Mouse (Mus musculus) heart, embryonic 15.5 days (tissue): Measurements from ENCODE around the gene Slc39a11. TPM values are rescaled to one million over a fixed set of nuclear protein-coding genes. Genes with fewer than 3 reads are reported as not detected.

ENCODE experiments used
- ATAC-seq: fragments of 200-750 bp; cut with Nextera tagmentation; replicated peaks from 2 replicates; pipeline ENCODE4 v1.8.0; 2017; ENCODE audit warnings: low read depth, moderate TSS enrichment; ENCODE audit not compliant: insufficient number of reproducible peaks, insufficient read depth, low FRiP score
- H3K27ac ChIP-seq: fragments of 300-500 bp; sonication (generic); 2 replicates; pipeline ENCODE4 v1.5.1; 2015; ENCODE audit warnings: mild to moderate bottlenecking, inconsistent platforms
- H3K27me3 ChIP-seq: fragments of 300-500 bp; sonication (generic); 2 replicates; pipeline ENCODE4 v1.6.1; 2015; ENCODE audit warnings: inconsistent platforms
- H3K36me3 ChIP-seq: fragments of 300-500 bp; sonication (generic); 2 replicates; pipeline ENCODE4 v1.6.1; 2015; ENCODE audit warnings: mild to moderate bottlenecking, inconsistent platforms
- H3K4me1 ChIP-seq: fragments of 300-500 bp; sonication (generic); replicated peaks from 2 replicates; pipeline ENCODE4 v1.6.1; 2015; ENCODE audit warnings: inconsistent platforms
- H3K4me2 ChIP-seq: fragments of 300-500 bp; sonication (generic); 2 replicates; pipeline ENCODE4 v1.6.1; 2015; ENCODE audit warnings: inconsistent platforms, mild to moderate bottlenecking, moderate library complexity
- H3K4me3 ChIP-seq: fragments of 300-500 bp; sonication (generic); 2 replicates; pipeline ENCODE4 v1.5.1; 2015; ENCODE audit warnings: mild to moderate bottlenecking, inconsistent platforms
- H3K9ac ChIP-seq: fragments of 300-500 bp; sonication (generic); 2 replicates; pipeline ENCODE4 v1.6.1; 2015; ENCODE audit warnings: mild to moderate bottlenecking, inconsistent platforms
- H3K9me3 ChIP-seq: fragments of 300-500 bp; sonication (generic); replicated peaks from 2 replicates; pipeline ENCODE4 v1.6.1; 2016; ENCODE audit warnings: inconsistent platforms
- WGBS: fragments of 180-500 bp; shearing (Covaris S2); methylation state at CpG from one replicate; pipeline ENCODE4 v1.1.7; 2015; ENCODE audit warnings: mixed read lengths; 5-methylcytosine and 5-hydroxymethylcytosine counted together
- polyA plus RNA-seq: library from polyadenylated mRNA; unstranded; fragments of >200 nt; fragmentation: Nextera tagmentation; extraction: Ambion mirVana; gene quantifications from 2 replicates; pipeline ENCODE4 v1.2.1, GENCODE M21; 2015

Slc39a11 gene
- polyA plus RNA-seq, 1 experiment from 2014 or later: 13.4 TPM

DNA sequence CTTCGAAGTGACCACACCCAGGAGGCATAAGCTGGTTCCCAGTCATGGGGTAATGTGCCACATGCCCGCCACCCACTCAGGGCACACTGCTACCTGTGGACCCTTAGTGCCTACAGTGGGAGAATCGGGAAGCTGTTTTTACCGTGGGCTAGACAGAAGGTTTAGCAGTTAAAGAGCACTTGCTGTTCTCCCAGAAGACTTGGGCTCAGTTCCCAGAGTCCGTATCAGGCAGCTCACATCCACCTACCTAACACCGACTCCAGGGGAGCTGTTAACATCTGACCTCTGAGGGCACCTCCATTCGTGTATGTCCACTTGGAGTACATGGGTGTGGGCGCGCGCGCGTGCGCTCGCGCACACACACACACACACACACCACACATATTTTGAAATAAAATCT, 4.2 kb upstream of the Slc39a11 start:
- Histone ChIP-seq H3K36me3 (peaks cover 67% of the 10 kb centered on the region), H3K27ac (no peak overlapping the region), H3K4me3 (no peak overlapping the region), H3K27me3 (no peaks in the 10 kb centered on the region), H3K9ac (no peak overlapping the region), H3K4me1 (peaks cover 10% of the 10 kb centered on the region), H3K9me3 (no peaks in the 10 kb centered on the region), H3K4me2 (no peak overlapping the region)
- ATAC-seq: no peak
- 91% methylated on average over 15 of the region's 15 CpGs for WGBS

DNA sequence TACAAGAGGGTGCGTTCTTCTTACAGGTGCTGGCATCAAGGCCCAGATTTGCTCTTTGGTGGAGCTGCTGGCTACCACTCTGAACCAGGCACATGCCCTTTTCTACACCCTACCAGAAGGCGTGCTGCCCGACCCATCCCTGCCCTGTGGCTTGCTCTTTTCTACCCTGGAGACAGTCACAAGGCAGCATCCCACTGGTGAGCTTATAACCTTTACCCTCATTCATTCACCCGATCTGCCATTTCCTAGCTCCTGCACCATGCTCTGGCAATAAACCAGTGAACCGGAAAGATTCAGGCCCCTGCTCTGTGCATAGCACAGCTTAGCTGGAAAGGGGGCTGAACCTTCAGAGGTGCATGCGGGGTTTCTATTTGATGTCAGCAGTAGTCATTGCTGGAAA, 2.6 kb upstream of the Slc39a11 start:
- 93% methylated on average over 6 of the region's 6 CpGs for WGBS
- H3K4me2 ChIP-seq: no peak overlapping the region
- H3K27me3 ChIP-seq: no peaks in the 10 kb centered on the region
- no peak overlapping the region for H3K9ac ChIP-seq
- H3K9me3 ChIP-seq: no peaks in the 10 kb centered on the region
- peaks cover 53% of the 10 kb centered on the region for H3K36me3 ChIP-seq
- H3K4me3 ChIP-seq: no peak overlapping the region
- H3K4me1 ChIP-seq: peaks cover 15% of the 10 kb centered on the region
- ATAC-seq: no peak
- H3K27ac ChIP-seq: no peak overlapping the region

DNA sequence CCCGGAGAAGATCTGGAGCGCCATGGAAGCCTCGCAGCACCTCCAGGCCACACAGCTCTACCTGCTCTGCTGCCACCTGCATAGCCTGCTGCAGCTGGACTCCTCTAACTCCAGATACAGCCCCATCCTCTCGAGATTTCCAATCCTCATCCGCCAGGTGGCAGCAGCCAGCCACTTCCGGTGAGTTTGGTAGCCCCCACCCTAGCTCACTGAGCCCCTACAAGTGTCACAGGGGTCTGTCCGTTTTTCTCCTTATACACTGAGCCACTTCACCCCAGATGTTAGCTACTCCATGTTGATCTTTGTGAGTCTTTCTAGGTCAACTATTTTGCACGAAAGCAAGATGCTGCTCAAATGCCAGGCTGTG, 2.0 kb upstream of the Slc39a11 start:
- Histone ChIP-seq H3K36me3 (peaks cover 47% of the 10 kb centered on the region), H3K27me3 (no peaks in the 10 kb centered on the region), H3K9me3 (no peaks in the 10 kb centered on the region), H3K4me3 (no peak overlapping the region), H3K4me1 (peaks cover 15% of the 10 kb centered on the region), H3K4me2 (no peak overlapping the region), H3K9ac (no peak overlapping the region), H3K27ac (no peak overlapping the region)
- 51% methylated on average over 8 of the region's 8 CpGs for WGBS
- ATAC-seq: no peak

DNA sequence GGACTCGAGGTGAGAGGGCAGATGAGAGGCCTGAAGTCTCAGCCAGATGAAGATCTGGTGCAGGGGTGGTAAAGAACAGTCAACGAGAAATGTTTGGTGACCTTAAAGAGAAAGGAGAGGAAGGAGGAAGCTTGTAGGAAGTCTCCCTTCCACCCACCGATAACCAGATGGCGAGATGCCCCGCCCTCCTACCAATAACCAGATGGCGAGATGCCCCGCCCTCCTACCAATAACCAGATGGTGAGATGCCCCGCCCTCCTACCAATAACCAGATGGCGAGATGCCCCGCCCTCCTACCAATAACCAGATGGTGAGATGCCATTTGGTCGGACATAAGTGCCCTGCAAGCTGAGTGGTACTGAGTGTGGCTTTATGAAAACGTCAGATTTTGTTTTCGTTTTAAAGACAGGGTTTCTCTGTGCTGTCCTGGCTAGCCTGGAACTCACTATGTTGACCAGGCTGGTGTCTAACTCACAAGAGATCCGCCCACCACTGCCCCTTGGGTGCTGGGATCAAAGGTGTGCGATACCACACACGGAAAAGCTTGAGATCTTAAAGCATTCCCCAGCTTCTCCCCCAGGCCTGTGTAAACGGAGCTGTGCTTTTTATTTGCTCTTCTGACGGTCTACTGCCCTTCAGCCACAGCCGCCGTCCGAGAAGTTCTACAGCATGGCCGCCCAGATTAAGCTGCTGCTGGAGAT, 1.5 kb upstream of the Slc39a11 start:
- Histone ChIP-seq H3K36me3 (peaks cover 42% of the 10 kb centered on the region), H3K9ac (no peak overlapping the region), H3K27ac (no peak overlapping the region), H3K4me3 (no peak overlapping the region), H3K27me3 (no peaks in the 10 kb centered on the region), H3K4me2 (no peak overlapping the region), H3K4me1 (peaks cover 15% of the 10 kb centered on the region), H3K9me3 (no peaks in the 10 kb centered on the region)
- whole genome bisulfite sequencing: 75% methylated on average over 22 of the region's 22 CpGs
- ATAC-seq: no peak

DNA sequence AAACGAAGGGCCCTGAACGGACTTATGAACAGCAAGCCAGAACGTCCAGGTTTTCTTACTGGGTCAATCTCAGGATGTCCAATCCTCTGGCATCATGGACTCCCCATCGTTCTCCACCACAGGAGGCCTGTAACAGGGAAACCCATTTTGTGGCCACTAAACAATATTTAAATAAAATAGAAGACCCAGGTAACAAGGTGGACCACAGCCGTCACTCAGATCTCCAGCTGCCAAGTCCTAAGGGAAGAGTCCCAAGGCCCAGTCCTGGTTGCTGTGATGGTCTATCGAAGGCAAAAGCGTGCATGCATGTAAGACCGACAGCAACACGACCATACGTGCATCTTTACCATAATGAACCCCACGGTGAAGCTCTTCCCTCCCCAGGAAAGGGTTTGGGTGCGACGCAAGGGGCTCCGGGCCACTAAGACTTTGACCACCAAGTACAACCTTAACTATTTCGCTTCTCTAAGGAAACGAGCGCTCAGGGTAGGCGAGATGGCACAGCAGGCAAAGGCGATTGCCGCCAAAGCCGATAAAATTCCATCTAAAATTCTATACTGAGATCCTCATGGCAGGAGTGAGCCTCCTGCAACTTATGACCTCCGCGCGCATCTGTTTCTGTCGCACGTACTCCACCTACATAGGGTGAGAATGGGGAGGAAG, 1.1 kb downstream of the Slc39a11 start, which contains the start of gene Cog1:
Gene Cog1 (plus strand): TSS at position 480 of the 663 bp plus-strand sequence.
- Histone ChIP-seq H3K4me2 (peak within 1 kb of the TSS; percentile 71), H3K9ac (peak within 1 kb of the TSS; percentile 92), H3K27me3 (no peaks in the 10 kb centered on the region), H3K4me3 (peak within 1 kb of the TSS; percentile 87), H3K27ac (peak within 1 kb of the TSS; percentile 80), H3K36me3 (peaks cover 17% of the 10 kb centered on the region), H3K4me1 (peaks cover 15% of the 10 kb centered on the region), H3K9me3 (no peaks in the 10 kb centered on the region)
- WGBS: 37% methylated on average over 26 of the region's 26 CpGs
- ATAC-seq: no peak

DNA sequence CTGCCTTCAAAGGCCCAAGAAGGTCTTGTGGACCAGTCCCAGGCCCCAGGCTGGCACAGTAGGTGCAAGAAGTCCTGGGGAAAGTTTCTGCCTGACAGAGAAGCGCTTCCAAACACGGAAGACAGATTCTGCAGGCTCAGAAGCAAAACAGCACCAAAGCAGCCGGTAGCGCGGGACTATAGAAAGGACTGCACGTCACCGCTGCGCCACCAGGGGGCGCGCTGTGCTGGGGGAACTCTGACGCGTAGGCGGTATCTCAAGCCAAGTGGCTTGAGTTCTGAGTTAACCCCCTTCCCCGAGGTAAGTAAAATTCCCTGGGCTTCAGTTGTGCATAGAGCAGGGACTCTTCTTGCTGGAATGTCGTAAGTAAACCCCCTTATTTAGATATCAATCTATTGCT, 1.7 kb downstream of the Slc39a11 start:
- H3K36me3 ChIP-seq: peaks cover 10% of the 10 kb centered on the region
- peak overlapping the region; percentile 31; the same call in 1 of the 2 replicates for H3K4me2 ChIP-seq
- 5% methylated on average over 15 of the region's 15 CpGs for WGBS
- no peaks in the 10 kb centered on the region for H3K9me3 ChIP-seq
- H3K4me3 ChIP-seq: no peak overlapping the region
- no peak overlapping the region for H3K27ac ChIP-seq
- no peak for ATAC-seq
- H3K27me3 ChIP-seq: no peaks in the 10 kb centered on the region
- H3K4me1 ChIP-seq: peaks cover 15% of the 10 kb centered on the region
- no peak overlapping the region for H3K9ac ChIP-seq

DNA sequence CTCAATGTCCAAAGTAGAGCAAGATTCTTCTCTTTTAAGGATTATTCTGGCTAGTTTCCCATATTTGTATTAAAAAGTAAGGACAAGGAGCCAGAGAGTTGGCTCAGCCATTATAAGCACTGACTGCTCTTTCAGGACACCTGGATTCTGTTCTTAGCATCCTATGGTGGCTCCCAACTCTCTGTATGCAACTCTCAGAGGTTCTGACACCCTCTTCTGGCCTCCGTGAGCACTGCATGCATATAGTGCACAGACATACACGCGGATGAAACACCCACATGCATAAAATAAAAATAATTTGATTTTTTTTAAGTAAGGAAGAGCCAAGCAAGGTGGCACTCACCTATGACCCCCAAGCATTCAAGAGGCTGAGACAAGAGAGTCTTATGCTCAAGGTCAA, 4.7 kb downstream of the Slc39a11 start:
- ATAC-seq: no peak
- no peak overlapping the region for H3K4me3 ChIP-seq
- no peaks in the 10 kb centered on the region for H3K36me3 ChIP-seq
- H3K9me3 ChIP-seq: no peaks in the 10 kb centered on the region
- H3K27me3 ChIP-seq: no peaks in the 10 kb centered on the region
- H3K27ac ChIP-seq: no peak overlapping the region
- no peak overlapping the region for H3K4me2 ChIP-seq
- WGBS: 87% methylated on average over 3 of the region's 3 CpGs
- peaks cover 6% of the 10 kb centered on the region for H3K4me1 ChIP-seq
- no peak overlapping the region for H3K9ac ChIP-seq

DNA sequence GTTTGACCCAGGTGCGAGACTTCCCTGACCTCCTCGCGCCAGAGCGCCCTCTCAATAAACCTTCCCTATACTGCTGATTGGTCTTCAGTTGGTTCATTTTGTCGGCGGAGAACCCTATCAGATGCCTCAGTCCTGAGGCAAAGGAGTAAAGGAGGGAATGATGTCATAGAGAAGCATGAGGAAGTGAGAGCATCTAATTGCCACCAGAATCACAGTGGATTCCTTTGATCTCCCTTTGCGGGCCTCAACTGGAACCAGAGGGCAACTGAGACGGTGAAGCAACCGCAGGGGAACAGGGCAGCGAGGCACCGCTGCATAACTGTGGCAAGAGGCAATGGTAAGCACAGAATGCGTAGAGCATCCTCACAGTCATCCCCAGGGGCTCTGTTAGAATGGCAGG, 11.2 kb downstream of the Slc39a11 start:
- Histone ChIP-seq H3K36me3 (no peaks in the 10 kb centered on the region), H3K9ac (no peak overlapping the region), H3K4me1 (no peaks in the 10 kb centered on the region), H3K27me3 (no peaks in the 10 kb centered on the region), H3K27ac (no peak overlapping the region), H3K4me3 (no peak overlapping the region), H3K9me3 (no peaks in the 10 kb centered on the region), H3K4me2 (no peak overlapping the region)
- 86% methylated on average over 12 of the region's 12 CpGs for WGBS
- no peak for ATAC-seq

DNA sequence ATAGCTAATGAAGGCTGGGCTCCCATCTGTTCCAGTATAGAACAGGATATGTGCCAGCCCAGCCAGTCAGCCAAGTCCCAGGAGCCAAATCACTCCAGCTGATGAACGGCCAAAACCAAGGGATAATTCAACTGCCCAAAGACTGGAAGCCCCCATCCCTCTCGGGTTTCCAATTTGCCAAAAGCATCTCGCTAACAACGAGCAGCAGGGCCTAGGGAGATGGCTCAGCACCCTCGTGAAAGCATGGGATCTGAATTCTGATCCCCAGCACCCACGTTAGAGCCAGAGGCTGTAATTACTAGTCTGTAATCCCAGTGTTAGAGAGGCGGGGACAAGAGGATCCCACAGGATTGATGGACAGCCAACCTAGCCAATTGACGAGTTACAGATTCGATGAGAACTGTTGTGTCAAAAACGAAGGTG, 15.2 kb downstream of the Slc39a11 start:
- 72% methylated on average over 10 of the region's 10 CpGs for WGBS
- Histone ChIP-seq H3K9me3 (no peaks in the 10 kb centered on the region), H3K4me1 (no peaks in the 10 kb centered on the region), H3K9ac (no peak overlapping the region), H3K27me3 (no peaks in the 10 kb centered on the region), H3K27ac (no peak overlapping the region), H3K4me3 (no peak overlapping the region), H3K4me2 (no peak overlapping the region), H3K36me3 (no peaks in the 10 kb centered on the region)
- no peak for ATAC-seq

DNA sequence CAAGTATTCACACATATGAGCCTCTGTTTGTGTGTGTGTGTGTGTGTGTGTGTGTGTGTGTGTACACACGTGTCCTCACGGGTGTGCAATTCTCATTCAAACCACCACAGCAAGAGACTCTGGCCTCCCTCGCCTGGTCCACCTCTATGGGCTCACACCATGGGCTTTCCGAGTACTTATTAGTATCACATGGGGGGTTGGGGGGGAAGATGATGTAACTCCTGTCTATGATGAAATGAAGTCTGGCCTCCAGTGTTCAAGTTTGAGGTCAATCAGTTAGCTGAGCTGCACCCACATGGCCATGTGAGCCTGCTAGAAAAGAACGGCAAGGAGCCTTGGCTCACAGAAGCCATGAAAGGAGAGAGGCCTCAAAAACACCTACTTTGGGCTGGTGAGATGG, 16.5 kb downstream of the Slc39a11 start:
- Histone ChIP-seq H3K4me1 (no peaks in the 10 kb centered on the region), H3K4me3 (no peak overlapping the region), H3K4me2 (no peak overlapping the region), H3K9ac (no peak overlapping the region), H3K27me3 (no peaks in the 10 kb centered on the region), H3K9me3 (no peaks in the 10 kb centered on the region), H3K36me3 (no peaks in the 10 kb centered on the region), H3K27ac (no peak overlapping the region)
- WGBS: 89% methylated on average over 5 of the region's 5 CpGs
- no peak for ATAC-seq

DNA sequence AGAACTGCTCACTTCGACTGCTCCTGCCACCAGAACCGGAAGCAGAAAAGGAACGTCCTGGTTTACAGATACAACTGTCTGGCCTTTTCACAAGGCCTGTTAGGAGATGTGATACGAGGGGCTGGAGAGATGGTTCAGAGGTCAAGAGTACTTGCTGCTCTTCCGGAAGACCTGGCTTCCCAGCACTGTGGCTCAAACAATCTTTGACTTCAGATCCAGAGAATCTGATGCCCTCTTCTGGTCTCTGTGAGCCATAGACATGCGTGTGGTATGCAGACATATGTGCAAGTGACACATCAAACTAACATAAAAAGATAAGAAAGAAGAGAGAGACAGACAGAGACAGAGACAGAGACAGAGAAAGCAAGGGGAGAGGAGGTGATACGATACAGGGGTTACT, 17.6 kb downstream of the Slc39a11 start:
- no peaks in the 10 kb centered on the region for H3K36me3 ChIP-seq
- H3K4me2 ChIP-seq: no peak overlapping the region
- no peaks in the 10 kb centered on the region for H3K4me1 ChIP-seq
- no peak overlapping the region for H3K4me3 ChIP-seq
- no peak overlapping the region for H3K27ac ChIP-seq
- H3K9ac ChIP-seq: no peak overlapping the region
- ATAC-seq: no peak
- no peaks in the 10 kb centered on the region for H3K9me3 ChIP-seq
- WGBS: 68% methylated on average over 7 of the region's 7 CpGs
- H3K27me3 ChIP-seq: no peaks in the 10 kb centered on the region

DNA sequence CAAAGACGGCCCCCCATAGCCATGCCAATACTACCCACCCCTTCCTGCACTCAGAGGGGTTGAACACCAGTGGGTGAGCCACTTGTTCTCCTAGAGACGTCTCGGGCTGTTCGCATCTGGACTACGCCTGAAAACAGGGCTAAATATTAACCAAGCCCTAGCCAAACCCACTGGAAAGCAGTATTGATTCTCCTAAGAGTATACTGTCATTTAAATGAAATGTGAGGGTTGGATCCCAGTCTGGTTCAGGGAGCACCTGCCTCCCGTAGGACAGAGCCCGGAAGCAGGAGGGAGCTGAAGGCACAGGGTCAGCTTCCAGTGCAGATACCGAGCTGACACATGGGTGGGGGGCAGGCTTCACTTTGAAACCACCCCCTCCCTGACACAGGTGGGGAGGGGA, 18.0 kb downstream of the Slc39a11 start:
- ATAC-seq: no peak
- Histone ChIP-seq H3K4me3 (no peak overlapping the region), H3K4me1 (no peaks in the 10 kb centered on the region), H3K27ac (no peak overlapping the region), H3K36me3 (no peaks in the 10 kb centered on the region), H3K9me3 (no peaks in the 10 kb centered on the region), H3K9ac (no peak overlapping the region), H3K27me3 (no peaks in the 10 kb centered on the region), H3K4me2 (no peak overlapping the region)
- WGBS: 69% methylated on average over 8 of the region's 8 CpGs
